Mouse (Mus musculus): ENCODE results near the gene Gtf2i.

Gtf2i gene

DNA sequence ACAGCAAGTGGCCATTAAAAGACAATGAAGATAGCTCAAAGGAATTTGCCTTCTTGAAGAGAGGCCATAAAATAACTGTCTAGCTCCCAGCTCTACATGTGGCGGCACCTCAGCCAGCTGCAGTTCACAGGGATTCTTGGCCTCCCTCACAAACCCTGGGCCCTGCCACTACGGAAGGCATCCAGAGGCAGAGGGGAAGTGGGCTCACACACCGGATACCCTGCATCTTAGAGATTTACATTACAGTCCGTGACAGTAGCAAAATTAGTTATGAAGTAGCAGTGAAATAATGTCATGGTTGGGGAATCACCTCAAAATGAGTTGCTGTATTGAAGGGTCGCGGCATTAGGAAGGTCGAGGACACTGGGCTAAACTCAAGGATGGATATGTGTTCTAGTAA is 126.0 kb downstream of the Gtf2i start:
- DNase-seq, result no peak

Data from right cerebral cortex, postnatal 14 days (tissue).